Mouse (Mus musculus): ENCODE measurements around the gene Spink4. TPM values are rescaled to one million over a fixed set of nuclear protein-coding genes. Genes with fewer than 3 reads are reported as not detected.

The Spink4 gene
- polyA plus RNA-seq, 1 experiment: 15.6 TPM

GRCm38 (mm10) chr4:40970842-40971701 is 51.2 kb downstream of the Spink4 start, which contains the start of gene Nfx1:
Gene Nfx1, plus strand, starts transcription at chr4:40970906.
- peaks cover 7% of the 10 kb centered on the region; the same call in 1 of the 2 replicates for H3K4me1 ChIP-seq (ENCODE audit: control insufficient read depth, insufficient read depth, low read length)
- TF ChIP-seq CTCF (IDR thresholded peaks at IDR 0.05; ENCODE audit: insufficient read depth, low read length) (no peak), POLR2A (IDR thresholded peaks at IDR 0.05; ENCODE audit: borderline replicate concordance, extremely low read depth, low read depth, low read length) (peak; percentile 75; the same call in 1 of the 2 replicates)
- under 1% methylated on average over 85 of the region's 85 CpGs for WGBS
- H3K4me3 ChIP-seq (replicated peaks; ENCODE audit: extremely low read depth, low read depth, low read length): peak within 1 kb of the TSS; percentile 97
- DNase-seq: peak; percentile 94

GRCm38 (mm10) chr4:40971744-40972143 is 51.9 kb downstream of the Spink4 start:
- TF ChIP-seq CTCF (IDR thresholded peaks at IDR 0.05; ENCODE audit: insufficient read depth, low read length) (peak; percentile 70), POLR2A (IDR thresholded peaks at IDR 0.05; ENCODE audit: borderline replicate concordance, extremely low read depth, low read depth, low read length) (no peak)
- 20% methylated on average over 13 of the region's 13 CpGs for WGBS
- DNase-seq: no peak
- Histone ChIP-seq H3K4me1 (ENCODE audit: control insufficient read depth, insufficient read depth, low read length) (peaks cover 7% of the 10 kb centered on the region; the same call in 1 of the 2 replicates), H3K4me3 (replicated peaks; ENCODE audit: extremely low read depth, low read depth, low read length) (no peak overlapping the region)

GRCm38 (mm10) chr4:40974011-40974410 is 54.2 kb downstream of the Spink4 start:
- Histone ChIP-seq H3K4me1 (ENCODE audit: control insufficient read depth, insufficient read depth, low read length) (peaks cover 7% of the 10 kb centered on the region; the same call in 1 of the 2 replicates), H3K4me3 (replicated peaks; ENCODE audit: extremely low read depth, low read depth, low read length) (no peak overlapping the region)
- WGBS: 97% methylated on average over 1 of the region's 1 CpGs
- TF ChIP-seq CTCF (IDR thresholded peaks at IDR 0.05; ENCODE audit: insufficient read depth, low read length): no peak
- no peak for TF ChIP-seq POLR2A (IDR thresholded peaks at IDR 0.05; ENCODE audit: borderline replicate concordance, extremely low read depth, low read depth, low read length)
- no peak for DNase-seq

GRCm38 (mm10) chr4:40975678-40976077 is 55.8 kb downstream of the Spink4 start:
- H3K4me1 ChIP-seq (ENCODE audit: control insufficient read depth, insufficient read depth, low read length): peaks cover 7% of the 10 kb centered on the region; the same call in 1 of the 2 replicates
- no peak for TF ChIP-seq CTCF (IDR thresholded peaks at IDR 0.05; ENCODE audit: insufficient read depth, low read length)
- TF ChIP-seq POLR2A (IDR thresholded peaks at IDR 0.05; ENCODE audit: borderline replicate concordance, extremely low read depth, low read depth, low read length): no peak
- no peak for DNase-seq
- 76% methylated on average over 3 of the region's 3 CpGs for WGBS
- H3K4me3 ChIP-seq (replicated peaks; ENCODE audit: extremely low read depth, low read depth, low read length): no peak overlapping the region

- no peak overlapping the region for H3K4me3 ChIP-seq (replicated peaks; ENCODE audit: extremely low read depth, low read depth, low read length)
- peaks cover 7% of the 10 kb centered on the region; the same call in 1 of the 2 replicates for H3K4me1 ChIP-seq (ENCODE audit: control insufficient read depth, insufficient read depth, low read length)
- TF ChIP-seq CTCF (IDR thresholded peaks at IDR 0.05; ENCODE audit: insufficient read depth, low read length) (no peak), POLR2A (IDR thresholded peaks at IDR 0.05; ENCODE audit: borderline replicate concordance, extremely low read depth, low read depth, low read length) (no peak)
- DNase-seq: no peak
- 92% methylated on average over 10 of the region's 10 CpGs for WGBS
Observed at GRCm38 (mm10) chr4:40976651-40977050, 56.8 kb downstream of the Spink4 start.

GRCm38 (mm10) chr4:40979430-40979829 is 59.6 kb downstream of the Spink4 start:
- TF ChIP-seq POLR2A (IDR thresholded peaks at IDR 0.05; ENCODE audit: borderline replicate concordance, extremely low read depth, low read depth, low read length): no peak
- no peak for TF ChIP-seq CTCF (IDR thresholded peaks at IDR 0.05; ENCODE audit: insufficient read depth, low read length)
- H3K4me1 ChIP-seq (ENCODE audit: control insufficient read depth, insufficient read depth, low read length): no peaks in the 10 kb centered on the region
- no peak overlapping the region for H3K4me3 ChIP-seq (replicated peaks; ENCODE audit: extremely low read depth, low read depth, low read length)
- WGBS: 83% methylated on average over 1 of the region's 1 CpGs
- no peak for DNase-seq

Other genes with a start within 250 kb of the Spink4 start
- gene Aptx, start 216.9 kb upstream of the Spink4 start, polyA plus RNA-seq (2012; rRNA removed): 5.5 and 8.3 TPM in 2 replicates
- 5.7 and 8.5 TPM in 2 replicates for gene Dnaja1, start 197.9 kb upstream of the Spink4 start, polyA plus RNA-seq (2012; rRNA removed)
- gene Smu1, start 162.1 kb upstream of the Spink4 start, polyA plus RNA-seq (2012; rRNA removed): 13.1 and 21.5 TPM in 2 replicates
- 44.6 and 47.7 TPM in 2 replicates for gene B4galt1, start 66.0 kb upstream of the Spink4 start, polyA plus RNA-seq (2012; rRNA removed)
- gene Bag1, start 28.2 kb downstream of the Spink4 start, polyA plus RNA-seq (2012; rRNA removed): 123 and 198 TPM in 2 replicates
- gene Chmp5, start 28.4 kb downstream of the Spink4 start, polyA plus RNA-seq (2012; rRNA removed): 17.3 and 32.0 TPM in 2 replicates
- gene Nfx1, start 50.9 kb downstream of the Spink4 start, polyA plus RNA-seq (2012; rRNA removed): 20.3 and 28.9 TPM in 2 replicates
- 2.6 and 2.9 TPM in 2 replicates for gene Aqp7, start 128.1 kb downstream of the Spink4 start, polyA plus RNA-seq (2012; rRNA removed)
- 6.1 and 49.9 TPM in 2 replicates for gene Aqp3, start 178.1 kb downstream of the Spink4 start, polyA plus RNA-seq (2012; rRNA removed)
- gene Nol6, start 204.4 kb downstream of the Spink4 start, polyA plus RNA-seq (2012; rRNA removed): 27.3 and 32.1 TPM in 2 replicates
- gene Ube2r2, start 215.7 kb downstream of the Spink4 start, polyA plus RNA-seq (2012; rRNA removed): 32.2 and 37.7 TPM in 2 replicates

All from lung, adult 2 months (tissue).